Mouse (Mus musculus): ENCODE measurements around the gene Thap12.

DNA sequence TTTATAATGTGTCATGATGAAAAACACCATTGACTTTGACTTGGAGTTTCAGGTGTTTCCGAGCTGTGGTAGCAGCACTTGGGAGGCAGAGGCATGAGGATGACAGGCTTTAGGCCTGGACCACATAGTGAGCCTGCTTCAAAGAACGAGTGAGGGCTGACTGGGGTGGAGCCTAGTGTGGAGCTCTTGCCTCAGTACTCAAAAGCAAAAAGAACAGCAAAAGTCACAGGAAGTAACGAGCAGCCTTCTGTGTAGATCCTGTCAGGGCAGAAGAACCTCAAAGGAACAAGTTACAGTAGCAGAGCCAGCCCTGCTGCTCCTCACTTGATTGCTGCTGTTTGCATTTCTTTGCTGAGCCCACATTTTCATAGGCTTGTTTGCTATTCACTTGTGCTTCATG, 14.5 kb downstream of the Thap12 start:
- no peak for TF ChIP-seq EP300 (IDR thresholded peaks at IDR 0.05; ENCODE audit: low read depth)
- TF ChIP-seq CTCF (IDR thresholded peaks at IDR 0.05; ENCODE audit: low read depth), result no peak
